Mouse (Mus musculus) bone marrow macrophage, adult 2 months (primary cell): ENCODE measurements around the gene Fcrl5.

Source experiments
- CTCF ChIP-seq: IDR thresholded peaks from 2 replicates; pipeline ENCODE4 v1.5.1; 2012; ENCODE audit warnings: low read depth, mild to moderate bottlenecking, low read length, moderate library complexity
- POLR2A ChIP-seq: IDR thresholded peaks from 2 replicates; pipeline ENCODE4 v1.6.1; 2012; ENCODE audit warnings: mild to moderate bottlenecking, low read depth, low read length, borderline replicate concordance

DNA sequence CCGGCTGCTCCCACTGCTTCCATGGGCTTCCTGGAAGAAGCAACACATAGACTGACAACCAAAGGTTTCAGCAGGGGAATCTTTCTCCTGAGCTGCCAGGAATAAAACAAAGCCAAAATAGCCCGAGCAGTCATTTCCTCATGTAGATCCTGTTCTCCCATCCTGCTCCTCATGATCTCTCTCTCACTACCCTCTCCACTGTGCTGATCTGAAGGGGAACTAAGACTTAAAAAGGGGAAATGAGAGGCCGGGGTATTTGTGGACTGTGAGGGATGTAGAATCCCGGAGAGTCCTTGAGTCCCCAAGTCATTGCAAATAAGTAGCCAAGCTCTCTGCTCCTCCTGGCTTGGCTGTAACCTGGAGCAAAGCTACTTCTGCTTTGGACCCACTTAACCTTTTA, 85.6 kb downstream of the Fcrl5 start:
- no peak for TF ChIP-seq CTCF
- TF ChIP-seq POLR2A = no peak
